Mouse (Mus musculus) frontal cortex, postnatal 10 days (tissue): ENCODE results near the gene Scand1.

Experiments used
- DNase-seq, 2 experiments: peaks; one replicate each; pipeline ENCODE4 v3.0.0; 2022; ENCODE audit warnings: low spot score in 2 of 2, mixed read lengths in 1 of 2

Scand1 gene

DNA sequence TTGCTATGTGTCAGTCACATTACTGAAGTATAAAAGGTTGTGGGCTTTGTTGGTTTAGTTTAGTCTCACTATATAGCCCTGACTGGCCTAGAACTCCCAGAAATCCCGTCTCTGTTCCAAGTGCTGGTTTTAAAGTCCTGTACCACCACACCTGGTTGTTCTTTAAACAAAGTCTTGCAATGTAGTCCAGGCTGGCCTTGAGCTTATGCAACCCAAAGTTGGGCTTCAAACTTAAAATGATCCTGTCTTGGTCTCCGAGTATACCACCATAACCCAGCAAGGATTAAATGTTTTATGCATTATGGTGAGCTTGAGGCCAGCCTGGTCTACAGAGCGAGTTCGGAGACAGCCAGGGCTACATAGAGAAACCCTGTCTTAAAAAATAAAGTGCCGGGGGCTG is 2.6 kb downstream of the Scand1 start:
- no peak for DNase-seq

DNA sequence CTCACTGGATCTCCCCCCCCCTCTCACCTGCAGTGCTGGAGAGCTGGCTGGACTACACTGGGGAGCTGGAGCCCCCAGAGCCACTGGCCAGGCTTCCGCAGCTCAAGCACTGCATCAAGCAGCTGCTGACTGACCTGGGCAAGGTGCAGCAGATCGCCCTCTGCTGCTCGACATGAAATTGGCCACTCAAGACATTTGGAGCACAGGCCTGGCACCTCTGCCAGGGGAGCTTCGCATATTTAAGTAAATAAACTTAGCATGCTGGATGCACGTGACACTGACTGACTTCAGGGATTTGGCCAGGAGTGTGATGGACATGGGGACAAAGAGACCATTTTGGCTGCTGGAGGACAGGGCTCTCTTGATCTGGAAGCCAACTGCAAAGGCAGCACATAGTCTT is 5.2 kb downstream of the Scand1 start:
- no peak for DNase-seq

DNA sequence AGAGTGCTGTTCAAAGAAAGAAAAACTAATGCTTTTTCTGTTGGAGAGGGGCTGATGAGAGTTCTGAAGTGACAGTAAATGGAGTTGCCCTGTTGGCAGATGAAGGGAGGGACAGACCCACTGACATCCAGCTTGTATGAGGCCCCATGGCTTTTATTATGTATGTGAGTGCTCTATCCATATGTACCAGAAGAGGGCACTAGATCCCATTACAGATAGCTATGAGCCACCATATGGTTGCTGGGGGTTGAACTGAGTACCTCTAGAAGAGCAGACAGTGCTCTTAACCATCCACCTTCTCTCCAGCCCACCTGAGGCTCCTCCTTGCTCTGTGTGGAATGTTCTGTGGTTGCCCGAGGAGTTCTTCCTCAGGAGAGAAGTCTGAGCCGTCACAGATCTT is 6.7 kb downstream of the Scand1 start:
- DNase-seq: no peak

DNA sequence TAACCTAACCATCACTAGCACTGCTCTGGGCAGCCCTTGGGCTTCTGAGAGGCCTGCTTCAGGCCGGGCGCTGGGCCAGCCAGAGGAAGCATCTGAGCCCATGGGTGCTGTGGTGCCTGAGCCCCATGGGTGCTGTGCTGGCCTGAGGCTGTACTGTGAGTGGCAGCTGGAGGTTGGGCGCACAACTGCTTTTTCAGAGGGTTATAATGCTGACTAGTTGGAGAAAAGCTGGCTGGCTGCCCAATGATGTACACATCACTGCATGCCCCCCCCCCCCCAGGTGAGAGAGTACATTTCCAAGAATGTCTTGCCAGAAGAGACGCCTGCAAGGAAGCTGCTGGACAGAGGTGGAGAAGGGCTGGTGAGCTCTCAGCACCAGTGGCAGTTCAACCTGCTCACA is 8.2 kb downstream of the Scand1 start:
- DNase-seq: no peak

DNA sequence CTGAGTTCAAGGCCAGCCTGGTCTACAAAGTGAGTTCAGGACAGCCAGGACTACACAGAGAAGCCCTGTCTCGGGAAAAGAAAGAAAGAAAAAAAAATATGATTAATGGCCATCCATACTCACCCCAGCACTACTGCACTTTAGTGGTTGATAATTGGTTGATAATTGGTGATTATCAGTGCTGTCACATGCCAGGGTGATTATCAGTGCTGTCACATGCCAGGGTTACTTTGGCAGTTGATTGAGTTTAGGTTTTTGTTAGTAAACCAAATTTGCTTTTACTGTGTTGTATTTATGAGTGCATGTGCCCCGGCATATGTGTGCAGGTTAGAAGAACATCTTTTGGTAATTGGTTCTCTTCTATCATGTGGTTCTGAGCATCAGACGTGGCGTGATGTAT is 10.4 kb downstream of the Scand1 start:
- no peak for DNase-seq

DNA sequence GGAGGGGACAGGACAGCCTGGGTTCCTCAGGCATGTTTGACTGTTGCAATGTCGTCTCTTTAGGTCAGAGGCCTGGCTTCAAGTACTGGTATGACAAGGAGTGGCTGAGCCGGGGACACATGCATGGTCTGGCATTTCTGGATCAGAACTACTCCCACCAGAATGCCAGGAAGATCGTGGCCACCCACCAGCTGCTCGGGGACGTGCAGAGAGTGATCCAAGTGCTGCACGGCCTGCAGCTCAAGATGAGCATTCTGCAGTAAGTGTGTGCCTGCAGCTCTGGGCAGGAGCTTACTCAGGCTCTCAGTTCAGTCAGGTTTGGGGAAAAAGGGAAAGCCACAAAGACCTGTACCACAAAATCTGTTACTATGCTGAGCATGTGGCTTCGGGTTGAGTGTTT is 14.0 kb downstream of the Scand1 start:
- DNase-seq: no peak

DNA sequence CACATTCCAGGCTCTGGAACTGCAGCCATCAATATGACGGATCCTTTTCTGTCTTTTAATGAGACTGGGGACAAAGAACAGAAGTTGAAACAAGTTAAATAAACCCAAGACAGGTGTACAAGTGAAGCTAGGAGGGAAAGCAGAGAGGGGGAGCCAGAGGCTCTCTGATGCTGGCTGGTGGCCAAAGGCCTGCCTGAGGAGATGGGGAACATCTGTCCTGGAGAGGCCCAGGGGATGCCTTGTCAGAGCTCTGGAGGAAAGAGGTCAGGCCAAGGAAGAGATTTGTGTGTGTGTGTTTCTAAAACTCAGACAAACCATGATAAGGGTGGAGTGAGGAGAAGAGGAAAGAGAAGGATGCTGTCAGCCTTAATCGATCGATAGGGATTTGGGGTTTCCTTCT is 14.9 kb downstream of the Scand1 start:
- DNase-seq: no peak

DNA sequence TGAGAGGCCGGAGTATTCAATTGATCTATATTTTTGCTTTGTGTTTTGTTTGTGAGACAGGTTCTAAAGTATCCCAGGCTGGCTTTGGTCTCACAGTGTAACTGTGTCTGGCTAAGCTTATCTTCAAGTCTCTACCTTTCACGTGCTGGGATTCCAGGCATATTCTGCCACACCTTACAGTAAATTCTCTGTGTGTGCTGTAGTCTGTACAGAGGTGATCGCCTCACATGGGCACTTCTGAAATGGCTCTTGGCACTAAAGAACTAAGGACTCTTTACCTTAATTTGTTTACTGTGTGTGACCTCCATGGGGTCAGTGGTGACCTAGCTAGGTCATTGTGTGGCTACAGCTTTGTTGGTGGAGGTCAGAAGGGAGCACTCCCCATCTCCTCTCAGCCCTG is 16.3 kb downstream of the Scand1 start:
- no peak for DNase-seq

DNA sequence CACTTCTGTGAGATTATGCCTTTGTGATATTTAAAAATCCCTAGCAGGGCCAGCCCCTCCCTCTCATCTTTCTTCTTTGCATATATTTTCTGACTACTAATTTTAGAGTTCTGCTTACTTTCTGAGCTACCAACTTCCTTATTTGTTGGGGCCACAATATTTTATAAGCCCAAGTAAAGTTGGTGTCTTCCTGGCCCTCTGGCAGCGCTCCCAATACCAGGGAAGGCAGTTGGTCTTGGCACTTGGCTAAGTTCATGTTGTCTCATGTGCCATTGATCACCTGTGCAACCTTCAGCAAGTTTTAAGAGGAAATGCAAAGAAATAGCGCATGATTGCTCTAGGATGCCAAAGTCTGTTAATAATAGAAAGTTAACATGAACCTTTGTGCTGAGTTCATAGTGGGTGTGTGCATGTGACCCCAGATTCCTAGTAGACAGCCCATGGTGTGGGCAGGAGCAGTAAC is 16.9 kb downstream of the Scand1 start:
- no peak for DNase-seq

DNA sequence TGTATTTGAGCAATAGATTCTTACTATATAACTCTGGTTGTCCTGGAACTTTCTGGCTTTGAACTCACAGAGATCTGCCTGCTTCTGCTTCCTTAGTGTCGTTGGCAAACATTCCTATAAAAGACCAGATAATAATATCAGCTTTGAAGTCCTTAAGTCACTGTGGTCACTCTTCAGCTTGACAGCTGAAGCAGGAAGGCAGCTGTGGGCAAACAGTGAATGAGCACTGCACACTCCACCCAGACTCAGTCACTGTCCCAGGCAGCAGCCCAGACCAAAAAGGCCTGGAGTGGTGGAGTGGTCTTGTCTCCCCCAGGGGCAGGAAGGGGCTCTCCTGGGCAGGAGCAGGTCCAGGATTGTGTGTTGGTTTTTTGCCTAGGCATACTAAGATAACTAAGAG is 20.5 kb downstream of the Scand1 start:
- no peak for DNase-seq

DNA sequence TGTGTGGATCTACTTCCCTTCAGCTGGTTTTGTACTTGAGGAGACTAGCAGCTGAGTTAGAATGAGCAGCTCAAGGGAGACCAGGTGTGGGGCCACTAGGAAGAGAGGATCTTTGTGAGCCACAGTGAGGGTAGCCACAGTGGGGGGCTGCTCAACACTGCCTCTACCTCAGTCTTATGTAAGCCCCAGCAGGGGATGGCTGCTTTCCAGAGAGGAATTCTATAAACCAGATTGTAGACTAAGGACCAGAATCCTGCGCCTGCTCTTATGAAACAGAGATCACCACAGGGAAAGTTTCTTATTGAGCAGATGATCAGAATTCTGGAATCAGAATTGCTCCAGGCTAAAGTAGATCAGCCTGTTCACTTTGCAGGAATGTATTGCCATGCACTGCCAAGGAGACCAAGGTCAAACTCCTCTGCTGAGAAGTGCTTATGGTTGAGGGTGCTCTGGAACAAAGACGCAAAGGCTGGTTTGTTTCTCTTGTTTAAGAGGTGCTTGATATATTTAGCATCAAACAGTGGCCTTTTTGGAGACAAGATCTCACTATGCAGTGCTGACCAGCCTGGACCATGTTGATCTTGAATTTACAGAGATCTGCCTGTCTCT is 22.8 kb downstream of the Scand1 start:
- DNase-seq: no peak

DNA sequence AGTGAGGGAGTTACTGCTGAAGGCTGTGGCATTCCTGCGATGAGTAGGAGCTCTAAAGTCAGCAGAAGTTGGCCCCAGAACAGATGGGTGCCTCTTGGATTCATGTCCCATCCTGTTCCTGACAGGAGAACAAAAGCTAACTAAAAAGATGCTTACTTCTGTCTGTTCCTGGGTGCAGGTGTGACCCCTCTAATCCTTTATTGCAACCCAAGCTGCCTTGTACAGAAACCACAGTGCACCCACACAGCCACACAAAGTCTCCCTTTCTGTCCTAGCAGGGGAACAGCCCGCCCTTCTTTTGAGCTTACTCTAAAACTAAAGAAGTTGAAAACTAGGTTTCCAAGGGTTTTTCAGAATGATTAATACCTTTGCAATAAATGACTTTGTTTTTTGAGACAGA is 24.3 kb downstream of the Scand1 start:
- DNase-seq: no peak

DNA sequence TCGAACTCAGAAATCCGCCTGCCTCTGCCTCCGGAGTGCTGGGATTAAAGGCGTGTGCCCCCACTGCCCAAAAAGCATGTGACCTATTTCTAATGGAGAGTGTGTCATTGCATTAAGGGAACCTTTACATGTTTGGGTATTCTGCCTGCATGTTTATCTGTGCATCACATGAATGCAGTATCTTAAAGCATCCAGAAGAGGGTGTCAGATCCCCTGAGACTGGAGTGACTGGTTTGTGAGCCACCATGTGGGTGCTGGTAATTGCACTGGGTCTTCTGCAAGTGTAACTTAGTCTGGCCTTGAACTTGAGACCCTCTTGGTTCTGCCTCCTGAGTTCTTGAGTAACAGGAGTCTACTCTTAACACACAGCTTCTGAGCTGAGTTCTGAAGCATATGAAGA is 25.8 kb downstream of the Scand1 start:
- DNase-seq: no peak

DNA sequence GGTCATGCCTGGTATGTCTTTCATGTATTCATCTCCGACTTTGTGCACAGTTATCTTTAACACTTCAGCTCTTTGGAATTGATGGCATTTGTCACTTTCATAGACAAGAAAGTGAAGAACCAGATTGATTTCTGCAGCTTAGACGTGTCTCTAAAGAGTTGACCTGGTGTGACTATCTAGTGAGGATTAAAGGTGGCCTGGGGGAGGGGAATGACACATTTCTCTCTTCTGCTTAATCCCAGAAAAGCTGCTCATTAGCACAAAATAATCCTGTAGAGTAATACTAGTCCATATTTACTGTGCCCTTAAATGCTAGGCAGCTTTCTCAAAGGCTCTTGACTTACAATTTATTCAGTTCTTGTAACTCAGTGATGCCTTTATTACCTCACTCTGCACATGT is 27.3 kb downstream of the Scand1 start:
- no peak for DNase-seq

DNA sequence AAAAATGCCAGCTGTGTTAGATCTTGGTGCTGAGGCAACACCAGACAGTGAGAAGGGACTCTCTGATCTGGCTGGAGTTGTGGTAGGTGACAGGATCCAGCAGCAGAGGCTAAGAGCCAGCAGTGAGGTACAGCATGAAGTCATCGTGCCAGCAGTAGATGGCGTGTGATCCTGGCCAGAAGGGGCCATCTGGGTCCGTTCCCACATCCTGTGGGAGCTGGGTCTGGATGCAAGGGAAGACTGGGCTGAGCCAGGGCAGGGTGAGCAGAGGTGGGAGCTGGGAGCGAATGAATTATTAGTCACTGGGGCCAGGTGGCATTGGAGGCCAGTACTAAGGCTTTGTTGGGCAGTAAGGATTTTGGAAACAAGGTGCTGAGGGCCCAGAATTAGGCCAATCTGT is 31.3 kb downstream of the Scand1 start:
- DNase-seq: no peak

DNA sequence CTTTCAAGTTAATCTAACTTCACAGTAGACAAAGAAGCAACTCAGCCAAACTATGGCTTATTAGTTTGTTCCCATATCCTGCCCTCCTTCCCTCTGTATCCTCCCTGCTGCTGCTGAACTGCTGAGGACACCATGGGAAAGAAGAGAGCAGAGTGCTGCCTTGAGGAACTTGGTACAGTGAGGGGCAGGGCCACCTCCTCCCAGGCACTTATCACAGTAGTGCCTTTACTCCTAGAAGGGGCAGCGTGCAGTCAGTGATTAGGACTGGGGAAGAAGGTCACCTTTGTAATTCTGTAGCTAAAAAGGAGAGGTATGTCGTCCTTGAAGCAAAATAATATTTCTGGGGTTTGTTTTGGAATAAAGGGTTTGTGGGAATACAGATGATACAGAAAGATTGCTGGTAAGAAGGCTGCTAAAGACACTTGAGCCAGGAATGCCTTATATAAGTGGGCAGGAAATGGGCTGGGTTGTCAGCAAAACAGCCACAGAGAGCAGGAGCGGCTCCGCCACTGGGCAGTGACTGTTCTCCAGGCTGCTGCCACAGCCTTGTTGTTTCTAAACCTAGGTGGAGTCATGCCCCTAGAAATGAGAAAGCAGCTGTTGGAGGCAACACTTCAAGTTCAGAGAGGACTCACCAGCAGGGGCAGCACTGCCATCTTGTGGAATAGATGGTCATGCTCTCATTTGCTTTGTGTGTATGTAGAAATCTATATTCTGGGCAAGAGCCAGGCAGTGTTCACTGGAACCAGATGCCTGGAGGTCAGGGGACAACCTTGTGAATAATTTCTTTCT is 34.1 kb downstream of the Scand1 start:
- peak; percentile 64 to 78 for DNase-seq

DNA sequence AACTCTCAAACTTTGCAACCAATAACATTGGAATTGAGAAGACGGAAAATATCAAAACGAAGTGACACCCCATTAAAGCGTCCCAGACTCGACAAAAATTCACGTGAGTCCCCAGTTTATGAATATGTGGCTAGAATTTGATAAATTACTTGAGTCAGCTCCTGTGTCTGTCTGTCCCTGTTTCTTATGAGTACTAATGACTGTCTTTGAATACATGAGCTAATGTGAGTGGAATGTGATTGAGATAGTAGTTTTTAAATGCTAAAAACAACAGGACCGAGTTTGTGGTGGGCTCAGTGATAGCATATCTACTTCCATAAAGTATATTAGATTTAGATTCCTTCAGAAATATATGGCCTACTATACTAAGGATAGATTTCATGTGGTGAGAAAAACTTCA is 40.0 kb downstream of the Scand1 start:
- DNase-seq: no peak

DNA sequence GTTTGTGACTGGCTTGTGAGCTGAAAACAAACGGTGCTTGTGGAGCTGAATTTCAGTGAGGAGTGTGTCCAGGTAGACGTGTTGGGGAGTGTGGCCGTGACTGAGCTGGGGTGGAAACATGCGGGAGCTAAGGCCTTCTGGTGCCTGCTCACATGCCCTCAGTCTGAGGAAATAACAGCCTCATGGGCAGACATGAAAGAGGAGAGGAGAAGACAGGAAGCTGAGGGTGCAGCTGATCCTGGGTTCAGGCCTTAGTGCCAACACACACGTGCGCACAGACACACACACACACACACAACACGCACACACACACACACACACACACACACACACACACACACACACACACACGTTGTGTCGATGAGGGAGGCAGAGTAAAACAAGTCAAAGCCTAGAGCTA is 44.9 kb downstream of the Scand1 start:
- no peak for DNase-seq

DNA sequence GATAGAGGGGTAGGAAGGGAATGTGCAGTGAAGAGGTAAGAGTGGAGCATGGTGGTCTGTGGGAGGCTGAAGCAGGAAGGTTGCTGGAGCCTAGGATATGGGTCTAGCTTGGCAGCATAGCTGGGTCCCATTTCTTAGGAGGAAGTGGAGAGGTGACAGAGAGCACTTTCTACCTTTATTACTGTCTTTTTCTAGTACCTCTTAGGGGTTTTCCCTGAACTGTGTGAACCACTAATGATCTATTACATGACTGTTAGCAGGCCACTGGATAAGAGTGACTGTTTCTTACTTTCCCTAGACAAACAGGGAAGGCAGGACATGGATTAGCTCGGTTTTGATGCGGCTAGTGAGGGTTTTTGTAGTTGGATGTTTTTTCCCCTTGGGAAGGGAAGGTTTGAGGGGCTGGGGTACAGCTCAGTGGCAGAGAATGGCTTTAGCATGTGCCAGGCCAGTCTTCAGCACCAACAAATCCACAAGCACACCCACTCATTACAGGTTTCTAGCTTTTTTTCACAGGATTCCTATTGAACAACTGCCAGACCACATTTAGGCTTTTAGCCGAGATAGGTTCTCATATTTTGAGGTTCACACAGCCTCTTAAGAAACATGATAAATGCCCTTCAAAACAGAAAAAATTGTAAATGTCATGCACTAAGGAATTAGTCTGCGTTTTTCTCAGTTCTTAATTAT is 49.2 kb downstream of the Scand1 start:
- DNase-seq: no peak
